Mouse (Mus musculus) megakaryocyte, embryonic 14.5 days (primary cell): ENCODE measurements around the gene Iqcf3. TPM values are rescaled to one million over a fixed set of nuclear protein-coding genes. Genes with fewer than 3 reads are reported as not detected.
"Not testable (repeated sequence)": the region's sequence is repeated elsewhere in the genome, so short reads cannot be mapped to it uniquely, and the experiment has no call there.

ENCODE experiments used
- H3K27me3 ChIP-seq: replicated peaks from 2 replicates; pipeline ENCODE3; 2012; ENCODE audit warnings: inconsistent platforms
- H3K36me3 ChIP-seq: replicated peaks from 2 replicates; pipeline ENCODE3; 2012; ENCODE audit warnings: low read length, inconsistent platforms, mixed read lengths
- H3K4me1 ChIP-seq: 2 replicates; pipeline ENCODE4 v1.6.1; 2012; ENCODE audit warnings: inconsistent platforms
- H3K4me3 ChIP-seq: replicated peaks from 2 replicates; pipeline ENCODE3; 2012; ENCODE audit warnings: moderate library complexity, mild to moderate bottlenecking, inconsistent platforms
- H3K9me3 ChIP-seq: 2 replicates; pipeline ENCODE4 v1.6.1; 2012; ENCODE audit warnings: inconsistent platforms
- FLI1 ChIP-seq: IDR thresholded peaks from 2 replicates; pipeline ENCODE4 v1.6.1; 2012; ENCODE audit warnings: low read length, inconsistent platforms, mixed read lengths
- GATA1 ChIP-seq: IDR thresholded peaks from 3 replicates; pipeline ENCODE4 v1.6.1; 2012; ENCODE audit warnings: mixed read lengths, low read length, inconsistent platforms, borderline replicate concordance
- polyA plus RNA-seq: library from polyadenylated mRNA; stranded (reverse); fragments of >175 nt; gene quantifications from 2 replicates; pipeline ENCODE4 v1.2.3, GENCODE M21; 2012; ENCODE audit warnings: low replicate concordance; ENCODE audit not compliant: insufficient read depth

Iqcf3 gene
- polyA plus RNA-seq, 1 experiment = not detected

GRCm38 (mm10) chr9:106513566-106513965 lies 47.9 kb downstream of the Iqcf3 start:
- TF ChIP-seq FLI1 = no peak
- no peak for TF ChIP-seq GATA1
- peaks cover 4% of the 10 kb centered on the region for H3K27me3 ChIP-seq

GRCm38 (mm10) chr9:106512729-106513450 lies 48.5 kb downstream of the Iqcf3 start:
- H3K4me1 ChIP-seq = peaks cover 48% of the 10 kb centered on the region
- H3K36me3 ChIP-seq = peaks cover 3% of the 10 kb centered on the region
- no peak for TF ChIP-seq FLI1
- no peak for TF ChIP-seq GATA1
- no peaks in the 10 kb centered on the region for H3K9me3 ChIP-seq
- H3K4me3 ChIP-seq = peak overlapping the region; percentile 79
- H3K27me3 ChIP-seq = peaks cover 6% of the 10 kb centered on the region

More at GRCm38 (mm10) chr9:106513566-106513965, 47.9 kb downstream of the Iqcf3 start:
- H3K9me3 ChIP-seq = no peaks in the 10 kb centered on the region
- peaks cover 3% of the 10 kb centered on the region for H3K36me3 ChIP-seq
- H3K4me1 ChIP-seq = peaks cover 48% of the 10 kb centered on the region
- H3K4me3 ChIP-seq = no peak overlapping the region

- peaks cover 28% of the 10 kb centered on the region for H3K4me1 ChIP-seq
- H3K9me3 ChIP-seq = no peaks in the 10 kb centered on the region
- no peaks in the 10 kb centered on the region for H3K36me3 ChIP-seq
- H3K4me3 ChIP-seq = no peak overlapping the region
- H3K27me3 ChIP-seq = peaks cover 12% of the 10 kb centered on the region
- no peak for TF ChIP-seq GATA1
- TF ChIP-seq FLI1 = no peak
Observed at GRCm38 (mm10) chr9:106509356-106509755, 52.1 kb downstream of the Iqcf3 start.

- peaks cover 5% of the 10 kb centered on the region for H3K9me3 ChIP-seq
Observed at GRCm38 (mm10) chr9:106504246-106504645, 57.2 kb downstream of the Iqcf3 start.

GRCm38 (mm10) chr9:106501846-106502245 lies 59.6 kb downstream of the Iqcf3 start:
- Histone ChIP-seq H3K36me3 (no peaks in the 10 kb centered on the region), H3K4me1 (no peaks in the 10 kb centered on the region), H3K4me3 (peak overlapping the region; percentile 4), H3K27me3 (peaks cover 25% of the 10 kb centered on the region), H3K9me3 (peaks cover 5% of the 10 kb centered on the region)
- TF ChIP-seq FLI1 = no peak
- TF ChIP-seq GATA1 = no peak

More at GRCm38 (mm10) chr9:106504246-106504645, 57.2 kb downstream of the Iqcf3 start:
- Histone ChIP-seq H3K36me3 (no peaks in the 10 kb centered on the region), H3K4me3 (no peak overlapping the region), H3K4me1 (no peaks in the 10 kb centered on the region), H3K27me3 (peaks cover 30% of the 10 kb centered on the region)
- TF ChIP-seq FLI1 = no peak
- TF ChIP-seq GATA1 = no peak

- peaks cover 19% of the 10 kb centered on the region for H3K27me3 ChIP-seq
- TF ChIP-seq FLI1 (no peak), GATA1 (no peak)
- no peaks in the 10 kb centered on the region for H3K4me1 ChIP-seq
- H3K4me3 ChIP-seq = peak within 1 kb of the TSS; percentile 4
- peaks cover 5% of the 10 kb centered on the region for H3K9me3 ChIP-seq
- H3K36me3 ChIP-seq = no peaks in the 10 kb centered on the region
Observed at GRCm38 (mm10) chr9:106499667-106500066, 61.8 kb downstream of the Iqcf3 start, which contains the start of gene Iqcf1. TSS of gene Iqcf1 (plus strand) at chr9:106499967.

- not testable (repeated sequence) for H3K4me1 ChIP-seq, H3K9me3 ChIP-seq, H3K4me3 ChIP-seq, H3K27me3 ChIP-seq
- H3K36me3 ChIP-seq = peaks cover 46% of the 10 kb centered on the region
Observed at GRCm38 (mm10) chr9:106487602-106488001, 73.8 kb downstream of the Iqcf3 start.

GRCm38 (mm10) chr9:106485076-106485475 lies 76.4 kb downstream of the Iqcf3 start:
- peaks cover 14% of the 10 kb centered on the region for H3K4me1 ChIP-seq
- H3K36me3 ChIP-seq = peaks cover 64% of the 10 kb centered on the region
- TF ChIP-seq GATA1 = no peak
- TF ChIP-seq FLI1 = no peak
- no peaks in the 10 kb centered on the region for H3K27me3 ChIP-seq
- H3K4me3 ChIP-seq = no peak overlapping the region
- no peaks in the 10 kb centered on the region for H3K9me3 ChIP-seq

- H3K9me3 ChIP-seq = no peaks in the 10 kb centered on the region
- H3K4me1 ChIP-seq = peaks cover 16% of the 10 kb centered on the region
- H3K4me3 ChIP-seq = no peak overlapping the region
- TF ChIP-seq GATA1 (no peak), FLI1 (no peak)
- peaks cover 65% of the 10 kb centered on the region for H3K36me3 ChIP-seq
- no peaks in the 10 kb centered on the region for H3K27me3 ChIP-seq
Observed at GRCm38 (mm10) chr9:106483606-106484005, 77.8 kb downstream of the Iqcf3 start.

GRCm38 (mm10) chr9:106483136-106483535 lies 78.3 kb downstream of the Iqcf3 start:
- Histone ChIP-seq H3K9me3 (no peaks in the 10 kb centered on the region), H3K36me3 (peaks cover 65% of the 10 kb centered on the region), H3K27me3 (no peaks in the 10 kb centered on the region), H3K4me3 (no peak overlapping the region), H3K4me1 (peaks cover 18% of the 10 kb centered on the region)
- TF ChIP-seq GATA1 (no peak), FLI1 (no peak)
